Mouse (Mus musculus) heart, postnatal 36 days (tissue): ENCODE data around the gene Gm21953. TPM values are rescaled to one million over a fixed set of nuclear protein-coding genes. Genes with fewer than 3 reads are reported as not detected.
"Not testable (repeated sequence)": the region's sequence is repeated elsewhere in the genome, so short reads cannot be mapped to it uniquely, and the experiment has no call there.

Source experiments
- DNase-seq, 2 experiments: peaks; one replicate each; pipeline ENCODE4 v3.0.0; 2021 to 2022
- intact Hi-C: fragments of 180-260 bp; cut with DNase I; formaldehyde crosslinking; loops from one replicate; pipeline ENCODE4 v1.15.1; 2025
- total RNA-seq, 2 experiments: library from RNA; stranded (reverse); gene quantifications; 2 replicates each; pipeline ENCODE4 v1.2.3; 2021

Gene Gm21953
- total RNA-seq = not detected

GRCm38 (mm10) chr4:42293967-42294366 is at the start of gene Gm21953:
Gm21953 (plus strand) TSS chr4:42294267.
- intact Hi-C loops, DNase-seq: not testable (repeated sequence)

- intact Hi-C loops, DNase-seq: not testable (repeated sequence)
Observed at GRCm38 (mm10) chr4:42255467-42255866, 38.6 kb upstream of the Gm21953 start, which contains the start of gene Ccl21b. Ccl21b (plus strand) TSS chr4:42255767.

GRCm38 (mm10) chr4:42318034-42318433 is 24.0 kb downstream of the Gm21953 start, which contains the start of gene Fam205a3:
Fam205a3 (plus strand) TSS chr4:42318334.
- intact Hi-C loops, DNase-seq: not testable (repeated sequence)

Other genes with a start within 250 kb of the Gm21953 start
- not detected for gene Gm3893, start 203.1 kb upstream of the Gm21953 start, total RNA-seq
- gene Gm13304, start 179.4 kb upstream of the Gm21953 start, total RNA-seq = 10 to 100 TPM; 25.6 to 29.2 TPM
- not detected for gene Gm13306, start 140.8 kb upstream of the Gm21953 start, total RNA-seq
- not detected for gene Gm13305, start 125.7 kb upstream of the Gm21953 start, total RNA-seq
- under 1 TPM in 1 of 2 experiments, not detected in 1; 0.36 TPM for gene Gm10600, start 53.6 kb upstream of the Gm21953 start, total RNA-seq
- gene Ccl21b, start 38.5 kb upstream of the Gm21953 start, total RNA-seq = not detected
- gene Fam205a3, start 24.1 kb downstream of the Gm21953 start, total RNA-seq = not detected
- not detected for gene Gm21586, start 145.1 kb downstream of the Gm21953 start, total RNA-seq
- gene Gm2163, start 172.5 kb downstream of the Gm21953 start, total RNA-seq = not detected
- not detected for gene Fam205a2, start 233.9 kb downstream of the Gm21953 start, total RNA-seq